Mouse (Mus musculus) frontal cortex, postnatal 10 days (tissue): Measurements from ENCODE around the gene Ccdc65.
A peak's percentile ranks its signal among the peaks of the same experiment; 100 is the strongest.

Source experiments
- DNase-seq, 2 experiments: peaks; one replicate each; pipeline ENCODE4 v3.0.0; 2022; ENCODE audit warnings: low spot score in 2 of 2, mixed read lengths in 1 of 2

Ccdc65 gene

DNA sequence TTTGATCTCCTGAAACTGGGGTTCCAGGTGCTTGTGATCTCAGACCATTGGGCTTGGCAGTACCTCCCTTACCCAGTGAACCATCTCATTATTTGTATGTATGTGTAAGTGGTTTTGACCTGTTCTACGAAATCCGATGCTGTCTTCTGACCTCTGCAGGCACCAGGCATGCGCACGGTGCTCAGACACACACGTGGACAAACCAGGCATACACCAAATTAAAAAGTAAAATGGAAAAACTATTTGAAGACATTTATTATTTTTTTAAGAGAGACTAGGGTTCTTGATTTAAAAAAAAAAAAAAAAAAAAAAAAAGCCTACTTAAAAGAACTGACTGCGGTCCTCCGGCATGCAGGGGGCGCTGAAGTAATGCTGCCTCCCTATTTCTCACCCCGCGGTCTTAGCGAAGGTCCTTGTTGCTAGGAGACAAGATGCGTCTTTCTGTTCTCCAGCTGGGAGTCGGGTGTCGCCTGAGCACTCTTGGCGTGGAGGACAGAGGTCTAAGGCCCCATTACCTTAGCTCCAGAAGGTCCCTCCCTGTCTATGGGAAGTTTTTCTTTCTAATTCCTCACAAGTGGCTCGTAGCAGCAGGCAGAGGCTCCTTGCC is at the start of gene Ccdc65:
Gene Ccdc65, plus strand, starts transcription at position 442 of the 607 bp plus-strand sequence.
- peak; percentile 78 to 83 for DNase-seq

- no peak for DNase-seq
Measured at GRCm38 (mm10) chr15:98662198-98662566, 45.8 kb upstream of the Ccdc65 start.

DNA sequence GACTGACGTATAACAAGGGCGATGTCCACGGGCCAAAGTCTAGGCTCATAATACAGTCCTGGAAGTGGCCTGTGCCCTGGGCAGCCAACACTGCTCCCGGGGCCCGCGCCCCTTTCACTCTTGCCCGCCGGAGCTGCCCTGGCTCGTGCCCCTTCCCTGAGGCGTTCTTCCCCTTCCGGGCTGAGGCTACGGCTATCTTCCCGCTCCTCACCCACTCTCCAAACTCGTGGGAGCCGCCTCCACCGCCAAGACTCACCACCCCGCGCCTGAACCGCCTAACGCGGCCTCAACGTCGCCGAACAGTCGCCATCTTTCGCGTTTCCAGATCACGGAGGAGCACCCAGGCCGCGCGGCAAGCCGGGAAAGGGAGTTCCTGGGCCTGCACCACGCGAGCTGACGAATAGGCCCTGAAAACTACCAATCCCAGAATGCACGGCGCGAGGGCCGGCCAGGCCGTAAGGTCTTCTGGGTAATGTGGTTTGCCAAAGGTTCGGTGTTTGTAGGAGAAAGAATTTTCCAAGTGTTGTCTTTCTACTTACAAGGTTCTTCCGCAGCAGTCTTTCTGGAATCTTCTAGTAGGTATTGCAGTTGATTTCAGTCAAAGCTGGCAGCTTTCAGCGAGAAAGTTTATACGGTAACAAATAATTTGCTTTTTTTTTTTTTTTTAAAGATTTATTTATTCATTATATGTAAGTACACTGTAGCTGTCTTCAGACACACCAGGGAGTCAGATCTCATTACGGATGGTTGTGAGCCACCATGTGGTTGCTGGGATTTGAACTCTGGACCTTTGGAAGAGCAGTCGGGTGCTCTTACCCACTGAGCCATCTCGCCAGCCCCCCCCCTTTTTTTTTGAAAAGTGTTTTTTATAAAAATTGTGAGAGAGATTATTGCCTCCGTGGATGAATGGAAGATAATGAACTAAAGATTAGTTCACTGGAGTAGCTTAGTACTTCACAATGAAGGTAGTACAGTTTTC is 45.2 kb upstream of the Ccdc65 start, which contains the start of gene Ddx23:
Gene Ddx23, minus strand, starts transcription at position 328 of the 979 bp plus-strand sequence.
- peak; percentile 92 to 95 for DNase-seq

- no peak for DNase-seq
Measured at GRCm38 (mm10) chr15:98664042-98664907, 43.7 kb upstream of the Ccdc65 start.

DNA sequence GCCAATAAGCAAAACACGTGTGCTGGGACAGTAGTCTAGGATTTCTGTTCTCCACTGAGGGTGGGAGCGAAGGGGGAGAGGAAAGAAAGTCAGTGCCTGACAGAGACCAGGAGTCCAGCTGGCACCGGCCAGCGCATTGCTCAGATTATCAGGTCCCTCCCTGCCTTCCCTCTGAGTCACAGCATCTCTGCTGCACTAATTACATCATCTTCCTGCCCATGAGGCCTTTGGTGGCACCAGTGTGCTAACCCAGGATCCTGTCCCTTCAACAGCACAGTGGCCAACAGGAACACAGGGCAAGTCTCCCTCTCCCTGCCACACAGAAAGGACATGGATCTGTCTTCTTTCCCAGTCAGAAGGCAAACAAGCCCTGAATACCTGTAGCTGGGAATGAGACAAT is 35.4 kb upstream of the Ccdc65 start:
- DNase-seq = no peak

- DNase-seq = no peak
Measured at GRCm38 (mm10) chr15:98673732-98674131, 34.3 kb upstream of the Ccdc65 start.

DNA sequence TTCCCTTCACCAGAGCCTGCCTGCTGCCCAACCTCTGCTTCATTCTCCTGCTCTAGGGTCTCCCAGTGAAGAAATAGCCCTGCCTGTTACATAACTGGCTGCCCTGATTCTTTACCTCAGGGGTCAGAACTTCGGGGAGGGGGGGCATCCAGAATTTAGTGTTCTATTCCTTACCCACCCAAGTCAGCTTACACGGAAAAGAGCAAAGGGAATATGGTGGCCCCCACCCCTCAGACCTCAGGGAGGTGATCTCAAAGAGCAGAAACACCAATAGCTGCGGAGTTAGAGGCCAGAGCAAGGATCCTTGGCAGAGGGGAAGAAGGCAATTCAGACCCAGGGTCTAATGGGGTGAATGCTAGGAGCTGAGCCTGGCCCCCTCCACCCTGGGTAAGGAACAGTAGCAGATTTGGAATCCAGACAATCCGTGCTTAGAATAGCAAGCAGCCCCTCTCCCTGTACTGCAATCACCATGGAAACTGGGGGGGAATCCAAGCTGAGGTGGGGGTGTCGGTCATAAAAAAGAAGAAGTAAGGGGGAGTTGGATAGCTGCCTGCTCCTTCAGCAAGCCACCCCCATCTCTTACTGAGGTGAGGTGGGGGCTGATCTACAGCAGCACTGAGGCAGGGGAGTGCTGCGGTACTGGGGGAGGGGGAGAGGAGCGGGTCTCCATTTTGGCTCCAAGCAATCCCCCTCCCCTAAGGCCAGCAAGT is 33.6 kb upstream of the Ccdc65 start:
- DNase-seq = peak; percentile 53 to 67

- DNase-seq = no peak
Measured at GRCm38 (mm10) chr15:98674994-98675545, 32.9 kb upstream of the Ccdc65 start.

DNA sequence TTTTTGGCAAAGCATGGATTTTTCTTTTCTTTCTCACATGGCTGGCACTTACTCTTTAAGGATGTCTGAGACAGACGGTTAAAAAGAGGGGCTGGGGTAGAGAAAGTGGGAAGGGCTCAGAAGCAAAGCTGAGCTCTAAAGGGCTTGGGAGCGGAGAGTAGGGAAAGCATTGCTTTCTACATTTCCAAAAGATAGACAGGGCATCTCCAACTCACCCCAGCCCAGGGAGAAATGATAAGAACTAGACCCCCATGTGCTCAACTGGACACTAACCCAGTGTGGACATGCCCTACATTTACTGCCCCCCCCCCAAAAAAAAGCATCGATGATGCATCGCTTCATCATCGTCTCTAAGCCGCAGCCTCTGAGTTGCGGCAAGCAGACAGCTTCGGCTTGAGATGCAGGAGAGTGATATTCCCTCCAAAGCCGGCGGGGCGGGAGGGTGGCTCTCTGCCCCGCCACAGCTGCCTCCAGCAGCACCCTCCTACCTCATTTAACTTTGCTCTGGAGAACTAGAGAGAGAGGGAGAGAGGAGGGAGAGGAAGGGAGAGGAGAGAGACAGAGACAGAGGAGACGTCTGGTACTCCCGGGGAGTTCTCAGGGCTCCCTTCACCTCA is 32.3 kb upstream of the Ccdc65 start:
- no peak for DNase-seq

GRCm38 (mm10) chr15:98676471-98676870 is 31.5 kb upstream of the Ccdc65 start:
- DNase-seq = no peak

DNA sequence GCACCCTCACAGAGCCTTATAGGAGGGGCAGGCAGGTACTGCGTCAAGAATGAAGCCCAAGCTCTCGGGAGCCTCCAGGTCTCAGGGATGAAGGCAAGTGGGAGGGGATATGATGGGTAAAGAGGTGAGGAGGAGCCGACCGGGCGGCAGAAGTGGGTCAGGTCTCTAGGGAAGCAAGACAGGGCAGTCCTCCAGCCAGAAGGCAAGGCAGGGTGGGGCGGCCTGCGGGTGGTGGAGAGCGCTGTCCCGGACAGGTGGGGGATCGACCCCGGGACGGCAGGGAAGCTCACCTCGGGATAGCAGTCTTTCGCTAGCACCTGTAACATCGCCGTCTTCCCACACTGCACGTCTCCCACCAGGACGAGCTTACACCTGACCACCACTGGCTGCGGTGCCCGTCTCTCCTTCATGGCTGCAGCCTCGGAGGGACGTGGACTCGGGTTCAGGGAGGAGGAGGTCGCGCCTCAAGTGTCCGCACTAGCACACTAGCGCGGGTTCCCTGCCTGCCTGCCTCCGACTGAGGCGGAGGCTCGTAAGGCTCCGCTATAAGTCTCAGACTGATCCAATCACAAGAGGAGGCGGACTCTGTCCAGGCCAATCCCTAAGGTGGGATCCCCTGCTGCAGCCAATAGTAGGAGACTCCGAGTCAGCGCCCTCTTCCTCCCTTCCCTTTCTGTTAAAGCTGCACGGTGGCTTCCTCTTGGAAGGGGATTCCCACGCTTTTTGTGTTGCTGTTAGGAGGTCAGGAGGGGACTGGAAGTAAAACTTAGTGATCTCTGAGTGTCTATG is 30.9 kb upstream of the Ccdc65 start, which contains the start of gene Rnd1:
Gene Rnd1, minus strand, starts transcription at position 522 of the 789 bp plus-strand sequence.
- peak; percentile 84 to 86 for DNase-seq

DNA sequence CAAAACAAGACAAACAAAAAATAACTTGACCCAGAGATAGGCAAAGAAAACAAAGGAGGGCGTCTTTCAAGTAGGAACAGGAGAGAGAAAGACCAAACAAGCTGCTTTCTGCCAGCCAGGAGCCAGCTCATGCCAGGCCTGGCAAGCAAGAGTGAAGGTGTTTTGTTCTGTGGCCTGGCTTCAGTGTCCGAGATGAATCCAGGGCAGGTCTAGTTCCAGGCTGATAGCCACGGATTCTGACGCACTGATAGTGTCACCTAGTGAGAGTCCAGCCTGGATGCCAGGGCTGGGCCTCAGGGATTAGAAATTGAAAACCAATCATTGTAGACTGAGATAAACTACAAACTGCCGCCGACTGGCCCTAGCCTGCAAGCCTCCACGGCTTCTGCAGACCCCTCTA is 30.0 kb upstream of the Ccdc65 start:
- DNase-seq = no peak

GRCm38 (mm10) chr15:98680660-98681059 is 27.3 kb upstream of the Ccdc65 start:
- DNase-seq = no peak

DNA sequence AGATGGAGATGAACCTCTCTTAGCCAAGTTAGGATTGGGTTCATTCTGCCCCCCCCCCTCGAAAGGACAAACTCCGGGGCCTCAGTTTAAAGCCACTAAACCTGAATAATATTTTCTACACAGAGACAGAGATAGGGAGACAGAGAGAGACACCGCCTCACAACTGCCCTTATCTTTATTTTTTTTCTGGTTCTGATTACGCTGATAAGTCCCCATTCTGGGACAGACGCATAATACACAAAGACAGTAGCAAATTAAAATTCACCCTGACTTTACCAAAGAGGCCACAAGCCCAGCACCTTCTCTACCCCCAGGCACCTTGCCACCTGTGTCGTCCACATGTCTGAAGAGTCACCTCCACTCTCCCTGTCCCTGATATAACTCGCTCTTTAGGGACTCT is 26.4 kb upstream of the Ccdc65 start:
- DNase-seq = no peak

GRCm38 (mm10) chr15:98683177-98683576 is 24.8 kb upstream of the Ccdc65 start:
- no peak for DNase-seq

DNA sequence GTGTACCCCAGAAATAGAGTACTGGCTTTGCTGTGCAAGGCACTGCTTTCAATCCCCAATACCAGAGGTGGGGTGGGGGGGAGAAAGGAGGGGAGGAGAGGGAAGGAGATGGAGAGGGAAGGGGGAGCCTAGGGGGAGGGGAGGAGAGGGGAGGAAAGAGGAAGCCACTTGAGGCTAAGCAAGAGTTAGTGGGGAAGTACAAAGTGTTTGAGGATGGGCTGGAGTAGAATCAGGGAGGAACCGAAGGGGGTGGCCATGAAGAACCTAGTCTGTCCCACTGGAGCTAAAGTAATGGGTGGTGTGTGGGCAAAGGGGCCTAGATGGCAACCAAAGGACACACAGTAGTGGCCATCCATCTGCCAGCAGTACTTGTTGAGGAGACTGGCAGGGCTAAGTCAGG is 24.3 kb upstream of the Ccdc65 start:
- DNase-seq = no peak

DNA sequence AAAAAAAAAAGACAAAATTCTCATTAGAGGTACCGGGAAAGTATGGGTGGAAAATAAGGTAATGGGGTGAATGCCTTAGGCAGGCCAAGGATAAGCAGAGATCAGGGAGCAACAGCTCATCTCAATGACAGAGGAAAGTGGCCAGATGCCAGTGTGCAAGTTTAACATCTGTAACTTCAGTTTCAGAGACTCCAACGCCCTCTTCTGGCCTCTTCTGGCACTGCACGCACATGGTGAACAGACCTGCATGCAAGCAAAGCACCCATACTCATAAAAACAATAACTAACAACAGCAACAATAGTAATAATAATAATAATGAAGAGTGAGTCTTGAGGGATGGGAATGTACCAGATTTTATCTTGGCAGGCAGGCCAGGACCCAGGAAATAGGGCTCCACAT is 22.1 kb upstream of the Ccdc65 start:
- no peak for DNase-seq

DNA sequence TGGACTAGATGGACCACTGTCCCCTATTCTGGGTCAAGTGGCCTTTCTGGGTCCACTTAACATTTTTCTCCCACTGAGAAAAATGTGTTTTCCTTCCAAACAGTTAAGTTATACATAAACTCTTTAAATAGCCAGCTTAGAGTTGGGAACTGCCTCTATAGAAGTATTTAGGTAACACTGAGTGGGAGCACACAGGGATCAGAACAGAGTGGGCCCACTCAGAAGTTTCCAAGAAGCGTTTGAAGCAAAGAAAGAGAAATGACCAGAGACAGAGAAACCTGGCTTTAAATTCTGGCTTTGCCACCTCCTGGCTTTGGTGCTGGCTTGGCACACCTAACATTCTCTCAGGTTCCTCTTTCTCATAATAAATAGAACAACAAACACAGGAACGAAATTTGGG is 18.3 kb upstream of the Ccdc65 start:
- no peak for DNase-seq

GRCm38 (mm10) chr15:98691486-98692147 is 16.4 kb upstream of the Ccdc65 start:
- no peak for DNase-seq
